Mouse (Mus musculus) MEL (cell line): ENCODE results near the gene Edem3. TPM values are rescaled to one million over a fixed set of nuclear protein-coding genes. Genes with fewer than 3 reads are reported as not detected.

Experiments used
- DNase-seq: peaks from one replicate; pipeline ENCODE4 v3.0.0; 2011; ENCODE audit warnings: low read depth, low spot score
- H3K27ac ChIP-seq: 2 replicates; pipeline ENCODE4 v1.5.1; 2012; ENCODE audit warnings: low read depth, mild to moderate bottlenecking, control low read depth, low read length, moderate library complexity; ENCODE audit not compliant: control insufficient read depth
- H3K27me3 ChIP-seq, 2 experiments: fragments of 150-350 bp in 1 of 2; sonication (generic) in 1 of 2; 2 replicates each; pipeline ENCODE4 v1.6.1; 2012; ENCODE audit warnings: low read length in 2 of 2, mild to moderate bottlenecking in 2 of 2, improper control_type of control experiment in 1 of 2, moderate library complexity in 1 of 2; ENCODE audit not compliant: insufficient read depth in 2 of 2, control insufficient read depth in 1 of 2
- H3K36me3 ChIP-seq, 2 experiments: 2 replicates each; pipeline ENCODE4 v1.6.1; 2012 to 2014; ENCODE audit warnings: low read length in 2 of 2, improper control_type of control experiment in 1 of 2, inconsistent platforms in 1 of 2, mild to moderate bottlenecking in 1 of 2; ENCODE audit not compliant: insufficient read depth in 2 of 2, control insufficient read depth in 1 of 2
- H3K4me1 ChIP-seq, 2 experiments: fragments of 150-350 bp in 1 of 2; sonication (generic) in 1 of 2; 2 replicates each; pipeline ENCODE4 v1.6.1; 2012; ENCODE audit warnings: low read length in 2 of 2, improper control_type of control experiment in 1 of 2, mild to moderate bottlenecking in 1 of 2; ENCODE audit not compliant: insufficient read depth in 2 of 2, control insufficient read depth in 1 of 2
- H3K4me3 ChIP-seq, 2 experiments: fragments of 150-350 bp in 1 of 2; sonication (generic) in 1 of 2; 2 replicates each; pipeline ENCODE4 v1.5.1; 2012; ENCODE audit warnings: low read depth in 2 of 2, low read length in 2 of 2, mild to moderate bottlenecking in 2 of 2, moderate library complexity in 2 of 2, control low read depth in 1 of 2, improper control_type of control experiment in 1 of 2; ENCODE audit not compliant: control insufficient read depth in 1 of 2, insufficient read depth in 1 of 2
- H3K79me2 ChIP-seq: 2 replicates; pipeline ENCODE4 v1.6.1; 2012; ENCODE audit warnings: mild to moderate bottlenecking, low read length, moderate library complexity; ENCODE audit not compliant: control insufficient read depth, poor library complexity, insufficient read depth
- H3K9ac ChIP-seq: 2 replicates; pipeline ENCODE4 v1.6.1; 2012; ENCODE audit warnings: low read depth, mild to moderate bottlenecking, control low read depth, low read length, moderate library complexity; ENCODE audit not compliant: control insufficient read depth, poor library complexity, severe bottlenecking
- H3K9me3 ChIP-seq: fragments of 150-350 bp; sonication (generic); replicated peaks from 2 replicates; pipeline ENCODE4 v1.6.1; 2012; ENCODE audit warnings: mild to moderate bottlenecking, low read length, improper control_type of control experiment, moderate library complexity; ENCODE audit not compliant: insufficient read depth
- BHLHE40 ChIP-seq: IDR thresholded peaks from 2 replicates; pipeline ENCODE4 v1.6.1; 2012; ENCODE audit warnings: low read depth, mild to moderate bottlenecking, inconsistent platforms, low read length, improper control_type of control experiment, borderline replicate concordance
- CTCF ChIP-seq, 3 experiments: IDR thresholded peaks in 2 of 3; conservative IDR thresholded peaks in 1 of 3; 2 replicates each; pipeline ENCODE4 v1.5.1; 2011 to 2012; ENCODE audit warnings: low read length in 3 of 3, low read depth in 2 of 3, mild to moderate bottlenecking in 2 of 3, improper control_type of control experiment in 1 of 3, inconsistent platforms in 1 of 3, mixed read lengths in 1 of 3, moderate library complexity in 1 of 3; ENCODE audit not compliant: control insufficient read depth in 1 of 3, insufficient read depth in 1 of 3, poor library complexity in 1 of 3, severe bottlenecking in 1 of 3
- E2F4 ChIP-seq: IDR thresholded peaks from 2 replicates; pipeline ENCODE4 v1.6.1; 2011; ENCODE audit warnings: low read depth, low read length, improper control_type of control experiment, borderline replicate concordance
- EP300 ChIP-seq, 2 experiments: IDR thresholded peaks; 2 replicates each; pipeline ENCODE4 v1.6.1; 2011; ENCODE audit warnings: improper control_type of control experiment in 2 of 2, low read length in 2 of 2, low read depth in 1 of 2, mild to moderate bottlenecking in 1 of 2
- ETS1 ChIP-seq: IDR thresholded peaks from 2 replicates; pipeline ENCODE4 v1.6.1; 2012; ENCODE audit warnings: low read depth, mild to moderate bottlenecking, inconsistent platforms, low read length, improper control_type of control experiment, moderate library complexity
- GATA1 ChIP-seq: IDR thresholded peaks from 2 replicates; pipeline ENCODE4 v1.6.1; 2011; ENCODE audit warnings: low read depth, low read length, improper control_type of control experiment
- HCFC1 ChIP-seq: IDR thresholded peaks from 2 replicates; pipeline ENCODE4 v1.6.1; 2012; ENCODE audit warnings: low read depth, mild to moderate bottlenecking, inconsistent platforms, low read length, improper control_type of control experiment, moderate library complexity
- MAFK ChIP-seq: IDR thresholded peaks from 2 replicates; pipeline ENCODE4 v1.6.1; 2011; ENCODE audit warnings: low read depth, mild to moderate bottlenecking, low read length, improper control_type of control experiment, borderline replicate concordance
- MAZ ChIP-seq: IDR thresholded peaks from 2 replicates; pipeline ENCODE4 v1.6.1; 2012; ENCODE audit warnings: low read depth, mild to moderate bottlenecking, inconsistent platforms, low read length, improper control_type of control experiment
- MEF2A ChIP-seq: IDR thresholded peaks from 2 replicates; pipeline ENCODE4 v1.6.1; 2014; ENCODE audit warnings: low read depth, mild to moderate bottlenecking, inconsistent platforms, low read length, improper control_type of control experiment; ENCODE audit not compliant: poor library complexity, insufficient replicate concordance, severe bottlenecking; ENCODE audit errors: extremely low read depth
- MXI1 ChIP-seq: IDR thresholded peaks from 2 replicates; pipeline ENCODE4 v1.6.1; 2011; ENCODE audit warnings: mild to moderate bottlenecking, low read depth, low read length, improper control_type of control experiment
- MYB ChIP-seq: IDR thresholded peaks from 2 replicates; pipeline ENCODE4 v1.6.1; 2011; ENCODE audit warnings: mild to moderate bottlenecking, low read depth, low read length, improper control_type of control experiment
- POLR2A ChIP-seq, 2 experiments: IDR thresholded peaks; 2 replicates each; pipeline ENCODE4 v1.6.1; 2011 to 2012; ENCODE audit warnings: low read length in 2 of 2, mild to moderate bottlenecking in 2 of 2, control low read depth in 1 of 2, improper control_type of control experiment in 1 of 2, low read depth in 1 of 2, moderate library complexity in 1 of 2; ENCODE audit not compliant: control insufficient read depth in 1 of 2, insufficient read depth in 1 of 2, poor library complexity in 1 of 2
- POLR2AphosphoS2 ChIP-seq: IDR thresholded peaks from 2 replicates; pipeline ENCODE4 v1.6.1; 2011; ENCODE audit warnings: low read length, improper control_type of control experiment
- POLR2AphosphoS5 ChIP-seq: IDR thresholded peaks from 2 replicates; pipeline ENCODE4 v1.6.1; 2012; ENCODE audit warnings: low read depth, borderline replicate concordance, mild to moderate bottlenecking, inconsistent platforms, low read length, moderate library complexity, mixed read lengths
- RAD21 ChIP-seq: IDR thresholded peaks from 2 replicates; pipeline ENCODE4 v1.6.1; 2011; ENCODE audit warnings: mild to moderate bottlenecking, low read depth, low read length, improper control_type of control experiment
- RCOR1 ChIP-seq: IDR thresholded peaks from 2 replicates; pipeline ENCODE4 v1.6.1; 2012; ENCODE audit warnings: low read depth, mild to moderate bottlenecking, inconsistent platforms, low read length, improper control_type of control experiment
- SMC3 ChIP-seq: IDR thresholded peaks from 2 replicates; pipeline ENCODE4 v1.6.1; 2011; ENCODE audit warnings: low read depth, low read length, improper control_type of control experiment
- TCF12 ChIP-seq: IDR thresholded peaks from 2 replicates; pipeline ENCODE4 v1.6.1; 2014; ENCODE audit warnings: low read depth, mild to moderate bottlenecking, inconsistent platforms, low read length, improper control_type of control experiment, moderate library complexity
- USF2 ChIP-seq, 2 experiments: IDR thresholded peaks; 2 replicates each; pipeline ENCODE4 v1.6.1; 2011 to 2012; ENCODE audit warnings: improper control_type of control experiment in 2 of 2, low read length in 2 of 2, borderline replicate concordance in 1 of 2, inconsistent platforms in 1 of 2, low read depth in 1 of 2, mild to moderate bottlenecking in 1 of 2; ENCODE audit not compliant: insufficient read depth in 1 of 2
- ZC3H11A ChIP-seq: IDR thresholded peaks from 2 replicates; pipeline ENCODE4 v1.6.1; 2012; ENCODE audit warnings: low read depth, mild to moderate bottlenecking, inconsistent platforms, low read length, improper control_type of control experiment
- ZNF384 ChIP-seq: IDR thresholded peaks from 2 replicates; pipeline ENCODE4 v1.6.1; 2012; ENCODE audit warnings: low read depth, mild to moderate bottlenecking, inconsistent platforms, low read length, improper control_type of control experiment
- polyA plus RNA-seq, 2 experiments: library from polyadenylated mRNA; stranded (reverse) in 1 of 2; unstranded in 1 of 2; fragments of >175 nt in 1 of 2; fragments of >200 nt in 1 of 2; gene quantifications; 2 replicates each; pipeline versions ENCODE4 v1.2.1 to v1.2.4; 2012; ENCODE audit warnings: low replicate concordance in 2 of 2, low read depth in 1 of 2; ENCODE audit not compliant: insufficient read length in 2 of 2, insufficient read depth in 1 of 2, missing spikeins in 1 of 2
- total RNA-seq: library from RNA; depleted of rRNA; stranded (reverse); fragments of 300-350 nt; gene quantifications from 2 replicates; pipeline ENCODE4 v1.2.3, GENCODE M21; 2012

Gene Edem3
- total and polyA plus RNA-seq, 3 experiments, result 11.6 to 15.6 TPM; not detected in 1

- H3K27ac ChIP-seq, result peak overlapping the region; percentile 73; the same call in 1 of the 2 replicates
- peak overlapping the region in 1 of 2 experiments; percentile 56; a peak in 2 of 4 replicates for H3K4me3 ChIP-seq
- H3K36me3 ChIP-seq, result peaks cover 0 to 28% of the 10 kb centered on the region in 2 experiments; a peak in 2 of 4 replicates
- H3K27me3 ChIP-seq, result no peaks in the 10 kb centered on the region
- 0 out of 2 replicates have a peak, but pooled peaks have one; percentile 14 for TF ChIP-seq RCOR1
- TF ChIP-seq GATA1, result no peak
- DNase-seq, result no peak
- peak overlapping the region; percentile 47 for H3K9ac ChIP-seq
- no peaks in the 10 kb centered on the region for H3K9me3 ChIP-seq
- peaks cover 15% of the 10 kb centered on the region for H3K79me2 ChIP-seq
- H3K4me1 ChIP-seq, result peaks cover 9 to 16% of the 10 kb centered on the region in 2 experiments
Observed at GRCm38 (mm10) chr1:151752946-151753345, 2.2 kb upstream of the Edem3 start.

GRCm38 (mm10) chr1:151753374-151753929 is 1.7 kb upstream of the Edem3 start:
- peaks cover 17% of the 10 kb centered on the region for H3K79me2 ChIP-seq
- H3K36me3 ChIP-seq, result peaks cover 0 to 28% of the 10 kb centered on the region in 2 experiments; a peak in 2 of 4 replicates
- peak overlapping the region; percentile 56 to 77 for H3K4me3 ChIP-seq
- no peaks in the 10 kb centered on the region for H3K27me3 ChIP-seq
- H3K27ac ChIP-seq, result peak overlapping the region; percentile 73
- H3K9ac ChIP-seq, result peak overlapping the region; percentile 72
- H3K9me3 ChIP-seq, result no peaks in the 10 kb centered on the region
- peaks cover 9 to 16% of the 10 kb centered on the region in 2 experiments for H3K4me1 ChIP-seq
- peak; percentile 57 for DNase-seq
- no peak for TF ChIP-seq POLR2A (IDR thresholded peaks at IDR 0.05; ENCODE audit: control insufficient read depth in 1 of 2, insufficient read depth in 1 of 2, low read depth in 1 of 2, low read length in 2 of 2, poor library complexity in 1 of 2)
- TF ChIP-seq ETS1, result peak; percentile 81
- no peak for TF ChIP-seq USF2 (IDR thresholded peaks at IDR 0.05; ENCODE audit: borderline replicate concordance in 1 of 2, insufficient read depth in 1 of 2, low read depth in 1 of 2, low read length in 2 of 2)
- peak; percentile 58; the same call in 1 of the 2 replicates for TF ChIP-seq MAZ
- 0 out of 2 replicates have a peak, but pooled peaks have one; percentile 23 for TF ChIP-seq MYB
- no peak for TF ChIP-seq POLR2AphosphoS2
- TF ChIP-seq MEF2A, result no peak
- peak; percentile 64; the same call in 1 of the 2 replicates for TF ChIP-seq MAFK
- TF ChIP-seq ZNF384, result 0 out of 2 replicates have a peak, but pooled peaks have one; percentile 25
- TF ChIP-seq TCF12, result peak; percentile 71
- peak; percentile 25; the same call in 1 of the 2 replicates for TF ChIP-seq HCFC1
- peak; percentile 90; the same call in 1 of the 2 replicates for TF ChIP-seq RCOR1
- TF ChIP-seq SMC3, result no peak
- TF ChIP-seq MXI1, result no peak; the same call in 1 of the 2 replicates
- TF ChIP-seq E2F4, result no peak
- TF ChIP-seq RAD21, result no peak
- peak; percentile 73 for TF ChIP-seq GATA1
- 0 out of 2 replicates have a peak, but pooled peaks have one; percentile 15 for TF ChIP-seq ZC3H11A
- peak; percentile 71 to 78 for TF ChIP-seq EP300 (IDR thresholded peaks at IDR 0.05; ENCODE audit: low read depth in 1 of 2, low read length in 2 of 2)
- peak; percentile 42; the same call in 1 of the 2 replicates for TF ChIP-seq BHLHE40
- TF ChIP-seq CTCF (IDR thresholded peaks at IDR 0.05 in 2 of 3, conservative IDR thresholded peaks at IDR 0.05 in 1 of 3; ENCODE audit: control insufficient read depth in 1 of 3, insufficient read depth in 1 of 3, low read depth in 2 of 3, low read length in 3 of 3, poor library complexity in 1 of 3, severe bottlenecking in 1 of 3), result no peak
- no peak for TF ChIP-seq POLR2AphosphoS5
